Mouse (Mus musculus) kidney, postnatal 4 days (tissue): ENCODE measurements around the gene Sh2d7.
A peak's percentile ranks its signal among the peaks of the same experiment; 100 is the strongest.
"Not testable (repeated sequence)": the region's sequence is repeated elsewhere in the genome, so short reads cannot be mapped to it uniquely, and the experiment has no call there.

Experiments used
- DNase-seq, 2 experiments: peaks; one replicate each; pipeline ENCODE4 v3.0.0; 2021; ENCODE audit warnings: mixed read lengths in 2 of 2

Sh2d7 gene

DNA sequence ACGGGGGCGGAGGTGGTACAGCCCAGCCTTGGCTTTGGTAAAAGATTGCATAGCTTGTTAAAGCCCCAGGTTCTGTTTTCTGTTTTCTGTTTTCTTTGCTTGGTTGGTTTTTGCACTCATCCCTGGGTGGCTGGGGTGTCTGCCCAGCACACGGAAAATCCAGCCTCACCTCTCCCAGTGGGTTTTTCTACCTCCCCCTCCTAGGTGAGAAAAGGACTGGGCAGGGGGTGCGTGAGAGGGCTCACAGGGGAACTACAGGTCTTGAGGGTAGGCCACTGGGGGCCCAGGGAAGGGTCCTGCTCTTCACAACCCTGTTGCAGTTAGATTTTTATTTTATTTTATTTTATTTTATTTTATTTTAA, 6.2 kb downstream of the Sh2d7 start:
- no peak for DNase-seq

GRCm38 (mm10) chr9:54547536-54547935, 8.8 kb downstream of the Sh2d7 start:
- DNase-seq: peak; percentile 75 to 79

GRCm38 (mm10) chr9:54549433-54549832, 10.6 kb downstream of the Sh2d7 start:
- no peak for DNase-seq

DNA sequence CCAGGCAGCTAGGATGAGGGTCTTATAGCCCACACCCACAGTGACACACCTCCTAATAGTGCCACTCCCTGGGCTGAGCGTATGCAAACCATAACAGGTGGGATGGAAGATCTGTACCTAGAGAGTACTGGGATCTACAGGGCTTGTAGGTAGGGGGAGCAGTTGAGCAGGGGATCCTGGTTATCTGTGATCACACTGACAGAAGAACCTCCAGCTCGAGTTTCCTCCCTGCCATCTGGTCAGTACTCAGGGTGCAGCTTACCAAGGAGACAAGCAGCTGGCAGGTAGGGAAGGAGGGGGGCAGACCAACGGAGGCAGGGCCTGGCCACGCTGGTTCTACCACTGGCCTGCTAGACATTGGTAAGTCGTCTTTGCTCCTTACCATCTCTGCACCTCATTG, 13.6 kb downstream of the Sh2d7 start:
- DNase-seq: peak; percentile 40 to 60

GRCm38 (mm10) chr9:54555044-54555443, 16.3 kb downstream of the Sh2d7 start:
- DNase-seq: no peak

DNA sequence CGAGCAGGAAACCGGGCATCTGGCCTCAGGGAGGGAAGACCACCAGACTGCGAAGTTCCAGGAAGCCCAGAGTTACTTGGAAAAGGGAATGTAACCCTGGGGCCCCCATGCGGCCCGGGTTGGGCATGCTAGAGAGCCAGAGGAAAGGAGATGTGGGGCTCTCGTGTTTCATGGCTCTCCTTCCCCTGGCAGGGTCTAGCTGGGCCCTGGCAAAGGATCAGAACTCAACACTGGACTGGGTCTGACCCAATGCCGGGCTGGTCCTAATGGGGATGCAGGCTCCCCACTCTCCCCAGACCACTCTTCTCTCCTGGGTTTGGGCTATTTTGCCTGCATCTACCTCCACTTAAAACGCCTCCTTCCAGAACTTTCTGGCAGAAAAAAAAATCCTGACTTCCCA, 19.9 kb downstream of the Sh2d7 start:
- peak in 1 of 2 experiments; percentile 6 for DNase-seq

DNA sequence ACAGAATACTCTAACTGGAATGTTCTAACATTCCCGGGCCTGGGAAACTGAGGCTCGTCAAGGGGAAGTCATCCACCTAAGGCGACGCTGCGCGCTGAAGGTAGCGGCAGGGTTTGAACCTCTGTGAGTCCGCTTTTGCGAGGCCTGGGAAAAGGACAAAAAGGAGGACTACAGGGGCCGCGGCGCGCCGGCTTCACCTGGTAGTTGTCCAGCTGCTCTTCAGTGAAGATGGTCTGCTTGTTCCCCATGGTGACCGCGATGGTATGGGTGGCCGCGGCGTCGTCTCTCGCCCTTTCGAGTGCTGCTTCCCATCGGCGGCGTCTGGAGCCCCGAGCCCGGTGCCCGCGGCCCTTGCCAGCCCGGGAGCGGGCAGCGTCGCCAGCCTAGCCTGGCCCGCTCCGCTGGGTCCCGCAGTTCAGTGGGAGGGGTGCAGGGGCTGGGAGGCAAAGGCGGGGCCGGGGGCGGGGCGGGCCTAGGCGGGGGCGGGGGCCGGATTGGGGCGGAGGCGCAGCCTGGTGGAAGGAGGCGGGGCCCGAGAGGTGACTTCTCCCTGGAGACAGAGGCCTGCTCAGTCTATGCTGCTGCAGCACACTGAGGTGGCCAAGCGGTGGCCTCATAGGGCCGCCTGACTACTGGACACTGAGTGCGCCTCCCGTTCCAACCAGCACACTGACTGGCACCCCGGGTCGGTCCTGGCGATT, 21.1 kb downstream of the Sh2d7 start, which contains the start of gene Cib2:
TSS of gene Cib2 (minus strand) at position 448 of the 701 bp plus-strand sequence.
- peak; percentile 87 to 92 for DNase-seq

- no peak for DNase-seq
Measured at GRCm38 (mm10) chr9:54560831-54561601, 22.2 kb downstream of the Sh2d7 start.

DNA sequence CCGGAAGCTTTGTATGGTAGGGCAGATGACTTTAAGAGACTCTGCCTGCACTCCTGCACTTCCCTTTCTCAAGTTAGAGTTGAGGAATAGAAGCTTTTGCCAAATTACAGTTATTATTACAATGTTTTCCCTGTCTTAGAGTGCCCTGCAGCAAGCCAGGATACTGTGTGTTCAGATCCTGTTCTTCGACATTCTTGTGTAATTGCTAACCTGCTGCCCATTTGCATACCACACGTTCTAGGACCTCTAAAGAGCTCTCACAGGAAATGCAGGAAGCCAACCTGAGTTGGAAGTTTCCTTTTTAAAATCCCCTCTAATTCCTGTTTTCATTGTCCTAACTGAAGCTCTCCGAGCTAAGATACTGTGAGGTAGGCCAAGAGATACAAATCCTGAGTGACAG, 28.2 kb downstream of the Sh2d7 start:
- DNase-seq: no peak

GRCm38 (mm10) chr9:54568732-54569131, 29.9 kb downstream of the Sh2d7 start:
- DNase-seq: peak in 1 of 2 experiments; percentile 13

DNA sequence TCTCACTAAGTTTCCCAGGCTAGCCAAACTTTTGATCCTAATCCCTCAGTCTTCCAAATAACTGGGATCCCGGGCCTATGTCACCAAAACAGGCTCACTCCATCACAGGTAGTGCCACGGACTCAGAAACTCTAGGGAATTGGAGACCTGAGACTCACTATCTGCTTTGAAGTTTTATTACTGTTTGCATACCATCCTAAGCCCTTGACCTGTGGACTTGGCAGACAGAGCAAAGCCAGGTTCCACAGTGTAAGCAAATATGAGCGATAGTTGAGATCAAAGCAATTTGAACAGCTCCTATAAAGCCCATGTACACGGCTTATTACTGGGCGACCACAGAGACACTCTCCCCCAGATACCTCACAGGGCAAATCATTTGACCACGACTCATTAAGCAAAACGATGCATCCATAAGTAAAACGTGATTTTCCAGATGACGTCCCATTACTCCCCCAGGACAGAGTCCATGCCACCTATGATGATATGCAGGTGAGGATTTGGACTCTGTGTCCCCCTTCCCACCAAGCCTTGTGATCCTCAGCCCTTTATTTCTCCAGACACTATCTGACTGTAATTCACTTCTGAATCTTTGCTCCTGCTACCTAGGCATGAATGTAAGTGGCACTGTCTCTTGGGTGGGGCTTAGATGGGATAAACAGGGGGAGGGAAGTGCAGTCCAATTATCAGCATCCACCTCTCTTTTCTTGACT, 32.5 kb downstream of the Sh2d7 start:
- DNase-seq: no peak

DNA sequence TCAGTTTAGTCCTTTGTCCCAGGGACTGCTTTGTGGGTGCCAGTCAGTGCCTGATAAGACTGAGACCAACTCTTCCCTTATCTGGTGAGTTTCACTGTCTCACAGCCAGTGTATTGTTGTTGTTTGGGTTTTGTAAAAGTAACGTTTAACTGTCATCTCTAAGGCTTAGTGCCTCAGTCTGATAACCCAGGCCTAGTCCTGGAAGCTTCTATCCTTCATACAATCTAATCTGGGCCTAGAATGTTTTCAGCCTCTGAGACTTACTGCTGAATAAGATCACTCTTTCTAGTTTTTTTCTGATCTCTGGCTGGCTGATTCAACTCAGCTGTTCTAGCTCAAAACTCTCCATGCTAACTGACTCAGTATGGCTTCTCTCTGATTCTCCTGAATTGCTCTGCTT, 44.9 kb downstream of the Sh2d7 start:
- DNase-seq: no peak

- not testable (repeated sequence) for DNase-seq
Measured at GRCm38 (mm10) chr9:54584127-54584526, 45.3 kb downstream of the Sh2d7 start.

DNA sequence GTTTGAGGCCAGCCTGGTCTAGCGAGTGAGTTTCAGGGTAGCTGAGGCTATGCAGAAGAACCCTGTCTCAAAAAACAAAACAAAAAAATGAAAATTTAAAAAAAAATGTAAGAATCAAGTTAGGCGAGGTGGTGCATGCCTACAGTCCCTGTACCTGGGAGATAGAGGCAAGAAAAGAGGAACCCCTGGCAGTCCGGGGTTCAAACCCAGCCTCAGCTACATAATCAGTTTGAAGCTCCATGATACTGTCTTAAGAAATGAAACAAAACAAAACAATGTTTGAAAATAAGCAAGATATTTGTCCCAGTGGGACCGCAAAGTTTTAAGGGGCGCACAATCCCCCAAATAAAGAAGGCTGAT, 47.0 kb downstream of the Sh2d7 start:
- DNase-seq: no peak

- DNase-seq: peak; percentile 99 to 100
Measured at GRCm38 (mm10) chr9:54586199-54587061, 47.6 kb downstream of the Sh2d7 start, which contains the start of gene Idh3a. Gene Idh3a (plus strand): TSS chr9:54586334.

DNA sequence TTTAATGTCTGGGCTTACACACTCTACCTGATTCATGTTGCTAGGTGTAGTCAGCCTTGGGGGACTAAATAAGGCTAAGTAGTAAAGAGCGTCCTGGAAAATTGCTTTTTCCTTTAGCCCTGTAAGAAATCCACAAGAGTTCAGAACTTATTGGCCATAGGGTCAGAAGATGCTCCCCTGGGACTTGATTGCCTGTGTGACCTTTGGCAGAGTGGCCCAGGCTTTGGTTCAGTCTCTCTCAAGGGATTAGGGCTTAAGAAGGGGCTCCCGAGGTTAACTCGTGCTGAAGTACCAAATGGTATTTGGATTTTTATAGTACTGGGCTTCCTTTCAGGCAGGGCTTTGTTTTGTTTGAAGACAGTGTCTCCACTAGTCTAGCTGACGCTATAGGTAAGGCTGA, 49.1 kb downstream of the Sh2d7 start:
- no peak for DNase-seq

DNA sequence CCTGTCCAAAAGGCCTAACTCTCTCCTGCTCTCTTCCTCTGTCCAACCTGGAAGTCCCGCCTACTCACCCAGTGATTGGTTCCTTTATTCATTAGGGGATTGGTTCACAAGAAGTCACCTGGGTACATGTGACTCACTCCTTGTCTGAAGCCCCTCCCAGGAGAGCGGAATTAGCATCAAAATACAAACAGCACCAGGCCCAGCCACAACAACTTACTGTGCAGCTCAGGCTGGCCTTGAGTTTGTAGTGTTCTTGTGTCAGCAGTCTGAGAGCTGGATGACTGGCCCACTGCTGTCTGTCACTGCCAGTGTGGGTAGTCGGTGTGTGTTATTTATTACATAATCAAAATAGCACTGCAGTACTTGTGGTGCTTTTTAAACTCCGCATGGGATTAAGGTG, 54.9 kb downstream of the Sh2d7 start:
- DNase-seq: not testable (repeated sequence)
